Mouse (Mus musculus) thymus, adult 2 months (tissue): ENCODE data around the gene 2900026A02Rik.

ENCODE experiments used
- CTCF ChIP-seq: fragments of 200-500 bp; IDR thresholded peaks from 2 replicates; pipeline ENCODE4 v1.5.1; 2012; ENCODE audit warnings: mild to moderate bottlenecking, control low read depth, low read length, moderate library complexity, borderline replicate concordance; ENCODE audit not compliant: control insufficient read depth, poor library complexity, insufficient read depth; ENCODE audit errors: extremely low read depth
- POLR2A ChIP-seq: fragments of 200-500 bp; IDR thresholded peaks from 2 replicates; pipeline ENCODE4 v1.6.1; 2012; ENCODE audit warnings: mild to moderate bottlenecking, low read length, control low read depth, moderate library complexity; ENCODE audit not compliant: control insufficient read depth, poor library complexity, insufficient read depth; ENCODE audit errors: extremely low read depth

- TF ChIP-seq CTCF (no peak), POLR2A (no peak)
Measured at GRCm38 (mm10) chr5:113223888-113224287, 2.9 kb upstream of the 2900026A02Rik start.
